Mouse (Mus musculus): ENCODE measurements at regions not wholly inside any gene's neighbourhood (a gene's known extent, or its start where the extent isn't known, plus 50 kb on each side); places are given as distances from the start of the nearest gene placed in this dataset.

DNA sequence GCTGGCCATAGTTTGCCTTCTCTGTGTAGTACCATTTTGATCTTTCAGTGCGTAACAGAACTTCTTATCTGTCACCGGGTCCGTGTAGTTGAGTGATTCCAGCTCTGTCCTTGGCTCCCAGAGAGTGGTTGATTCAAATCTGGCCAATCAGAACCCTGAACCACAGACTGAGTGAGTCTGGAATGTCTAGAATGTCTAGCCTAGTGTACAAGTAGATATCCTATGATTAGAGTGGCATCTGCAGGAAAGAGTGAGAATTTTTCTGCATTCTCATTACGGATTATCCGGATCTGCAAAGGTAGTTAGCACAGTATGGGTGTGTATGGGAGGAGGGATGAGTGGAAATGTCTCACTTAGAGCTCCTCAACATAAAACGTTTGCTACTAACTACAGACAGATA lies 97.9 kb upstream of the Pdk4 start:
- TF ChIP-seq POLR2A (IDR thresholded peaks at IDR 0.05; ENCODE audit: low read depth, low read length), result no peak
- no peak for TF ChIP-seq CTCF (conservative IDR thresholded peaks at IDR 0.05; ENCODE audit: insufficient read depth, insufficient read length, low read depth, low read length)
